Mouse (Mus musculus) spleen, postnatal 4 days (tissue): ENCODE measurements around the gene Ccdc144b.

Experiments
- DNase-seq, 2 experiments: peaks; one replicate each; pipeline ENCODE4 v3.0.0; 2022; ENCODE audit warnings: low spot score in 2 of 2

Gene Ccdc144b

DNA sequence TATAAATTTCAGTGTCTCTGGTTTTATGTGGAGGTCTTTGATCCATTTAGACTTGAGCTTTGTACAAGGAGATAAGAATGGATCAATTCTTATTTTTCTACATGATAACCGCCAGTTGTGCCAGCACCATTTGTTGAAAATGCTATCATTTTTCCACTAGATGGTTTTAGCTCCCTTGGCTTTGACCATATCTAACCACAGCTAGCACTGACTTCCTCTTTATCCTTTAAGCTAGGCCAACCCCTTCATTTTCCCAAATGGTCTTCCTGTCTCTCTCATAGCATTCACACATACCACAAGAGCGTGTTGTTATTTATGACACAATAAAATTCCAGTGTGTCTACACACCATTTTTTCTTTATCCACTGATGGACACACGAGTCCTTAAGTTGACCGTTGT is 23.4 kb downstream of the Ccdc144b start:
- DNase-seq = no peak

DNA sequence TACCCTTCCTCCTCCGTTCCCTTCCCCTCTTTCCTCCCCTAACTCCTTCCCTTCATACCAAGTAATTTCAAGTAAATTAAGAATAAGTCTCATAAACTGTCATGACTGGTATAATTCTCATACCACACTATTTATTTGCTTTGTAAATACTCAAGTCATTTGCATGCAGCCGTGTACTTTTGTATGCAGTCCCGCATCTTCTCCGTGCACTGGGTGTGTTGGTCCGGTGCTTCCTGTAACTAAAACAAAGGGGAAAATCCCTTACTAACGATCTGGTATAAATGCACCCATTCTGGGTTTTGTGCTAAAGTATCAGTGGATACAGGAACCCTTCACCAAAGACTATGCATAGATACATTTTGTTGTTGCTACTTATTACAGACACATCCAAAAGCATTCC is 27.6 kb downstream of the Ccdc144b start:
- DNase-seq = no peak

DNA sequence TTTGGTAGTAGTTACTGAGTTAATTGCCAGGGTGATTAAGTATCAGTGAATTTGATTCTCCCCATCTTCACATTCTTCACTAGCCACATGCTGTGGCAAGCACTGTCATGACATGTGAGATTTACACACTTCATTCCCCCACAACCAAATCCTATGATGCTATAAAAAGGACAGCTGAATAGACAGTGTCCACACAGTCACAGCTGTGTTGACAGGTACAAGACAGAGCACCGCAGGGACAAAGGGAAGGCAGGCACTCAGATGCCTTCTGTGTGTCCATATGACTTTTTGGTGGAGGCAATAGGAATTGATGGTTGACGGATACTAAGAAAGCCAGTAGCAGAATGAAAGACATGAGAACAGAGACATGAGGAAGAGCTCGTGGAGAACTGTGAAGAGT is 42.1 kb downstream of the Ccdc144b start:
- DNase-seq = no peak

DNA sequence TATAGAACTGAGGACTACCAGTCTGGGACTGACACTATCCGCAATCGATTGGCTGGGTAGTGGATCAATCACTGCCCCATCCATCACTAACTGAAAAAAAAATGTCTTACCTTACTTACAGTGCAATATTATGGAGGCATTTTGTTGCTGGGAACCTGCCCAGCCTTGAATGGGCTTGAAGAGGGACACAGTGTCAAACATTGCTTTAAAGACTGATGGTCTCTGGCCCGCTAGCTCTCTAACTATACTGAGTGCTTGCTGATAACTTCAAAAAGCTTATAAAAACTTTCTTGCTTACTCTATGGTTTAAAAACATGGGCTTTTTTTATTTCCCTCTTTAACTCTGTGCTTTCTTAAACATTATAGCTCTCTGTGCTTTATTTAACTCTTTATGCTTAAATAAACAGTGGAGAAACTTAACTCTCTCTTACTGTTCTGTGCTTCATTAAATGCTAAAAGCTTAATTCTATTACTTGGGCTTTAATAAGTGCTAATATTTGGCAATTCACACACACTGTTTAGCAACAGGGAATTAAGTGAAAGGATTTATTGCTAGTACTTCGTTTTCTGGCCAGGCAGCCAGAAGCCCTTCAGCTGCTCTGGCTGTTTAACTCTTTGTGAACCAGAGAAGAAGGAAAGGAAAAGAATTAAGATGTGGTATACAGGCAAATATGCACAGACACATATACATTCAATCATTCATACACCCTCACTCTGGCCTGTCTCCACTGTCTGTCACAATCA is 44.8 kb downstream of the Ccdc144b start:
- DNase-seq = no peak

DNA sequence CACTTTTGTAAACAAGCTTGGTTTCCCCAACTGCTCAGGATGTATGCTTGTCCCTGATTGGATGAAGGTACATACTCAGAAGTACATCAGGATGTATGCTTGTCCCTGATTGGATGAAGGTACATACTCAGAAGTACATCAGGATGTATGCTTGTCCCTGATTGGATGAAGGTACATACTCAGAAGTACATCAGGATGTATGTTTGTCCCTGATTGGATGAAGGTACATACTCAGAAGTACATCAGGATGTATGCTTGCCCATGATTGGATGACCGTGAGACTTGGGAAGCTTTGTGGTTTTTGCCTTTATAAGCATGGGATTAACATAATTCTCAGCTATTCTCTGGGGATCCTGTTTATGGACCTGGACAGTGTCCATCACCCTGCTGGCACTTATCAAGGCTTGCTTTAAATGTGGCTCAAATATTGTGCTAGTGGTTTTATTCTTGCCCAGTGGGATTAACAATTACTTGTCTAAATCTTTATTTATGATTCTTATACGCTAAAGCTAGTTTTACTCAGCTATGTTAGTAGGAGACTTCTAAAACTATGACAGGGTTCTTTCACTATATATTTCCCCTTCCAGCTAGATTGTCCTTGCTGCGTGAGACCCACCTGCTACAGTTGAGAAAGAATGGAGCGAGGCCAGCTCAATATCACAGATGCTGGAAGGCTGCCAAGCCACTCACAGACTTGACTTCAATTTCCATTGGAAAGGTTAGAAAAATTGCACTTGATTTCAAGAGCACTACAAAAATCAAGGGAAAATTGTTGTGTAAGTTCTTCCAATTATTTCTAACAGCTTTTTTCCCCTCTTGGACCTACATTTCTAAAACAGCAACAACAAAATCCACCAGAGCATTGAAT is 49.1 kb downstream of the Ccdc144b start:
- DNase-seq = no peak

DNA sequence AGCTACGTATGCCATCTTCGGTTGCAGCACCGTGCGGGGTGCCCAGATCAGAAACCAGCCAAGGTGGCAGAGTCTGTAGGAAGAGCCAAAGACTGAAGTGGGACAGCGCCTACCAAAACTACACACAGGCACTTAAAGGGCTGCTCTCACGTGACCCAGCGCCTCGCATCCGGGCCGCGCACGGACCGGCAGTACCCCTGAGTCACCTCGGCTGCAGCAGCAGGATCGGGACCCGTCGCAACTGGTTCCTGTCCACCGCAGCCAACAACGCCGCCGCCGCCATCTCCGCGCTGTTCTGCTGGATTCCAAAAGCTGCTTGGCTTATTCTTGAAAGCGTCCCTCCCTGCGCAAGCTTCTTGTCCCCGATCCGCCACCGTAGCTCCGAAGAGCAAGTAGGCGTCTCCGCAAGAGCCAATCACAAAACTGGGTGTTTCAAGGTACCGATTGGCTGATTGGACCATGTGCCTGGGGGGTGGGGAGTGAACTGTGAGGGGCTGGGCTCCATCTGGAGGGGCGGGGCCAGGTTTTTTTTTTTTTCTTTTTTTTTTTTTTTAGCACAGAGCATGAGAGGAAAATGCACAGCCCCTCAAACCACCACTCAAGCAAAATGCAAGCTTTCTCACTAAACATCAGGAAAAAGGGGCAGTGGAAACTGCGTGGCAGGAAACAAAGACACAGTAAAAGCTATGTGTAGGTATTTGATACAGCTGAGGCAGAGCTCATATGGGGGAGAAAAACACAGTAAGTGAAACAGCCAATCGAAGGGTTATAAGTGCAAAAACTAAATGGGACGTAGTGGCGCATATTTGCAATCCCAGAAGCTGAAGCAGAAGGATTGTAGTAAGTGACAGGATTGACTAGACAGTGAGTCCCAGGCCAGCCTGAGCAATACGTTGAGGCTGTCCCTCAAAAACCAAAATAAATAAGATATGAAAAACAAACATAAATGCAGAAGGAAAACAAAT is 52.8 kb downstream of the Ccdc144b start, which contains the start of gene Mccc1:
Mccc1 (minus strand) TSS at position 404 of the 965 bp plus-strand sequence.
- peak; percentile 87 to 92 for DNase-seq

DNA sequence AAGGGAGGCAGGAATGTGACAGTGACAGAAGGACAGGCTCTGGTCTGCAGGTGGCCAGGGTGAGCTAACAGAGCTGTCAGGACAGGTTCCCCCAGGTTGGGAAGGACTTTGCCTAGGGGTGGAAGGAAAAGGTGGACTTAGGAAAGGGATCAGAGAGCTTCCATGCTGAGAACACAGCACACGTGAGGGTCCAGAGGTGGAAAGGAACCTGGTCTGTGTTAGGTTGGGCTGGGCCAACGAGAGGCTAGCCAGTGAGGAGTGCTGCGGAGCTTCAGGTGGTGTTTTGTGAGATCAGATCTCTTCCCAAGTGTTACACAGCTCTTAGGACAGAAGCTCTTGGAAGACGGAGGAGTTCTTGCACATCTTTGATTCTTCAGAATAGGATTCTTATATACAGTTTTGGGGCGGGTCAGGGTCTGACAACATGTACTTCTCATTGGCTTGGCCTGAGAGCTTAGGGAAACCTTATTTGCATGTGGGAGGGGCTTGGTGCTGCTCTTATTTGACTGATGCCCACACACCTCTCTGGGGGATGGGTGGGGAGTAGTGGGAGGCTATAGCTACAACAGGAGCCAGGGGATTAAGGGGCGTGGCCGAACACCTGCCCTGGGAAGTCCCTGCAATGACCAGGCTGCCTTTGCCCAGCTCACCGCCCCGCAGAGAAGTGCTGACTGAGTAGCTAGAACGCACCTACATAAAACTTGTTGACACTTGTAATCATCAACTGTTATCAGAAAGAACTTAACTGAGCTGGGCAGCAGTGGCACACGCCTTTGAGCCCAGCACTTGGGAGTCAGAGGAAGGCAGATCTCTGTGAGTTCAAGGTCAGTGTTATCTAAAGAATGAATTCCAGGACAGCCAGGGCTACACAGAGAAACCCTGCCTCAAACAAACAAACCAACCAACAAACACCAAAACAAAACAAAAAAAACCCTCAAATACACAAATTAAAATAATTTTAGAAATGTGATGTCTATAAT is 58.5 kb downstream of the Ccdc144b start:
- DNase-seq = no peak

DNA sequence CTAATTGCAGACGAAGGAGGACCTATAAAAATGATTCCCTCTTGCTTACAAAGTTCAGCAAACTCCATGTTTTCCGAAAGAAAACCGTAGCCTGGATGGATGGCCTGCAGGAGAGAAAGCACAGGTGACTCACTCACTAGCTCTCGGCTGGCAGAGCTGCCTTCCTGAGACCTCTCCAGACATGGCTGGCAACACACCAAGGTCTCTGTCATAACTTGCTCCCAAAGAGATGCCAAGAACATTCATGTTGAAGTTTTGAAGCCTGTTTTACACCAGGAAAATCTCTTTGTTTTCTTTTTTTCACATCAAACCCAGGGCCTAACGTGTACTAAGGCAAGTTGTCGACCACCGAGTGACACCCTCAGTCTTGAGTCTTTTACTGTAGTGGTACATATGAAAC is 62.6 kb downstream of the Ccdc144b start:
- DNase-seq = no peak

DNA sequence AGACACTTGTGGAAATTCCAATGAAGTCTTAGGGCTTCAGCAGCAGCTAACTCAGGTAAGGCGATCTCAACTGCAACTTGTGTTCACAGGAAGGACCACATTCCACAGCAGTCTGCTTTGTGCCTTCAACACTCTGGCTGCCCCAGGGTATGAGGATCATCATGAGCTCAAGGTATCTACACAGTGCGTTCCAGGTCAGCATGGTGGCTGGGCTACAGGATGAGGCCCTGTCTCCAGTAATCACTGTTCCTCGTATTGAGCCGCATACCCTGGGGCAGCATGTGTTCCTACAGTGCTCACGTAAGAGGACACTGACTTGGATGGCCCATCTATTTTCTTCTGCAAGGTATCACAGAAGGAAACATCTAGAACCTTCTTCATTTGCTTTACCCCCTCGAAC is 65.3 kb downstream of the Ccdc144b start:
- no peak for DNase-seq

DNA sequence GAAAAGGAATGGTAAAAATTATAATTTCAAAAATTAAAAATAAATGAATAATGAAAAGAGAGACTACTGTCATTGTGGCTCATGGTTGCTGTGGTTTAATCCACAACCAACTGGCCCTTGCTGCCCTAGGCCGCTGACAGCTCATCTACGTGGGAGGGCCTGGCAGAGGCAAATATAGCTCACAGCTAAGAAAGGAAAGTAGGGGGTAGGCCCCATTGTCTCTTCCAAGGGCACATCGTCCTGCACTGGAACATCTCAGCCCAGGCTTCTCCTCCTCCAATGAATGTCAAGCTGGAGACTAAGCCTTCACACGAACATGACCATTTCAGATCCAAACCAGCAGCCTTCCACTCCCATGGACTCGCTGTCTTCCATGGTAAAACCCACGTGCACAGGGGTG is 67.1 kb downstream of the Ccdc144b start:
- DNase-seq = no peak

DNA sequence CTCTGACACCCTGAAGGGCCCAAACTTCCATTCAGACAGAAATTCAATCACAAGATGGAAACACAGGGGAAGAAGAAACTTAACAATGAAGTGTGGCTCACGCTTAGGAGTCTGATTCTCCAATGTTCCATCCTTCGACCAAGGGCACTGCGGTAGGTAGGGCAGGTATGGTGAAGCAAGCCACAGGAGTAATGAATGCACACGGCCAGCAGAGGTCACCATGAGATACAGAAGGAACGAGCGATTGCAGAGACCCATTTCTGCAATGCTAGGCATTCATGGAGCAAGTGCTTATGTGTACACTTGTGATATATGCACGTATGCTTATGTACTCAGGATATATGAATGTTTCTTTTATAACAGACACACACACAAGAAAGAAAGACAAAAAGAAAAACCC is 79.8 kb downstream of the Ccdc144b start:
- DNase-seq = peak in 1 of 2 experiments; percentile 33

DNA sequence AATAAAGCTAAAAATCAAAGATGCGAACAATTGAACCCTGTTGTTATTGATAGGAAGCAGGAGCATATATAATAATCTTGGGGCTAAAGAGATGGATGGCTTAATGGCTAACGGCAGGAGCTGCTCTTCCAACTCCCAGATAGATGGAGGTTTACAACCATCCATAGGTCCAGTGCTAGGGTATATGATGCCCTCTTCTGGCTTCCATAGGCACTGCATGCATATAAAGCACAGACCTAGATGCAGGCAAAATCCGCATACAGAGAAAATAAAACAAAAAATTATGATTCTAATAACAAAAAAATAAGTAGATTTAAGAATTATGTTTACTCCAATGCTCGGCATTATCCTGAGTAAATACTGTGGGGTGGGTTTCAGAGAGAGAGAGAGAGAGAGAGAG is 80.4 kb downstream of the Ccdc144b start:
- peak in 1 of 2 experiments; percentile 31 for DNase-seq

DNA sequence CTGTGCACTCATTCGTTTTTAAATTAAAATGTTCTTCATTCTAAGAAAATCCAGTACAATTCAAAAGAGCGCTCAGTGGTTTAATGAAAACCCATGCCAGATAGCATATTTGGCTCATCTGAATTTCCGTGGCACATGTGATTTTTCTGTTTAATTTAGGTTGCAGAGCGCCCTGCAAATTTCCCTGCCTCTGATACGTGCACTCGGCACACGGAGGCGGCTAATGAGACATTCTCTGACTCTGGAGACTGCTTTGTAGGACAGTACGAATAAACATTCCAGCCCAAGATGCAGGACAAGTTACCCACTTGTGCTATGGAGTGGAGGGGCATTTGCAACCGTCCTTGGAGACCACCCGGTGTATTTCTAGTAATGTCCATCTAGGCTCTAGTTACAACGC is 82.2 kb downstream of the Ccdc144b start:
- no peak for DNase-seq

DNA sequence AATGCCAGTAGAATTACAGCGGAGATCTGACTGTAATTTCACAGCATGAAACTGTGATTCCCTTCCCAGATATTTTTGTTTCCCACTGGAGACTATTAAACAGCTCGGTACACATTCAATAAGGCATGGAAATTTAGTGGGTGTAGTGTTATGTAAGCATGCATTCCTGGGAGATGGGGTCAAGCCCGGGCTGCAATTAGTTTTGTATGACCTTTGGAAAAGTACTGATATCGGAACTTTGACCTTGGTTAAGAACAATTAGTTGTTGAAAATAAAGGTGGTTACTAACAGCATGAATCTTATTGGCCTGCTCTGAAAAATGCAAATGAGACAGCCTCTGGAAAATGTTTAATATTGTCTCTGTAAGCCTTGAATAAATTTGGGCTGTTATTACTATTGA is 82.9 kb downstream of the Ccdc144b start:
- DNase-seq = no peak

DNA sequence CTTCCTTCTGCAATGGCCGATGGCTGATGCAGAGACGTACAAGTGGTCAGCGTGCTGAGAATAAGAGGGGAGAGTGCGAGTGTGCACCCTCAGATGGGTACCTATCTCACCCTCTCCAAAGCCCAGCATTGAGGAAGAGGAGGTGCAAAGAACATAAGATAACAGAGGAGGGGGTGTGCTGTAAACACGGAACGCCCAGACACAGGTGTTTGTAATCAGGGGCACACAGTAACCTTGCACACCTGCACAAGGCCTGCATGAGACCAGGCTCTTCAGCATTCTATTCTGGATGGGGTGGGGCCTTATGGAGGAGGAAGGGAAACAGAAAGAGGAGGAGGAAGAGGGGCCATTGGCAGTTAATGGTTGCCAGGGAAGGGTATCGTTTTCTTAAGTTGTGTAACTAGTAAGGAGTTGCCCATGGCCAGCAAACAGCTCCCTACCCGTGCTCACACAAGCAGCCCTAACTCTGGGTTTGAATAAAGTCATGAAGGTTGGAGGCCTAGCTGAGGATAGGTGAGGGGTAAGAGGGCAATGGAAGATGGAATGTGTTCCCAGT is 85.9 kb downstream of the Ccdc144b start:
- DNase-seq = no peak

DNA sequence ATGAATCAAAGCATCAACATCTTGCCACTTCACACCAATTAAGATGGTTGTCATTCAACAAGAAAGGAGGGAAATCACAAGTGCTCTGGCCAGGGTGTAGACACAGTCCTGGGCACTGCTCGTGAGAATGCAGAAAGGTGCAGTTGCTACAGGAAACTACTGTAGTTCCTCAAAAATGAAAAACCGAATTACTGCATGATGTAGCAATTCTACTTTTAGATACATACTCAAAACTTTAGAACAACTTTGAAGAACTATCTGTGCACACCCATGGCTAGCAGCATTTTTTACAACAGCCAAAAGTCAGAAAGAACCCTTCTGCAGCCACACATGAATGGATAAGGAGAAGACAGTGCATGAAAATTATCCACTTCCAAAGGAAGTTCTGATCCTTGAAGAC is 86.9 kb downstream of the Ccdc144b start:
- DNase-seq = no peak

DNA sequence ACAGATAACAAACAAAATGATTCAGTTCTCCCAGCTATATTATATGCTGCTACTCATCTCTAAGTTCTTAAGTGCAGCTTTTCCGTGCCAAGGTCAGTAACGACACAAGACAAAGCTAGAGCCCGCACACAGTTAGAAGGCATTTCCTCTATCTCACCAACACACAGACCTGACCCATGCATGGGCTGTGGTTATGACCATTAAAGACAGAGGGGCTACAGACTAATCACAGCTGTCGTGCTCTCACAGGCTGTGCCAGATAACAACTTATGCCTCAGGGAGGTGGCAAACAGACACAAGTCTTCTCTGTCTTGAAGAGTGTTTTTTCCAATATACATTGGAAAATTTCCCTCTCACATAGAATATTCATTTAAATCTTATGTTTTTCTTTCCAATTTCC is 88.4 kb downstream of the Ccdc144b start:
- DNase-seq = no peak

DNA sequence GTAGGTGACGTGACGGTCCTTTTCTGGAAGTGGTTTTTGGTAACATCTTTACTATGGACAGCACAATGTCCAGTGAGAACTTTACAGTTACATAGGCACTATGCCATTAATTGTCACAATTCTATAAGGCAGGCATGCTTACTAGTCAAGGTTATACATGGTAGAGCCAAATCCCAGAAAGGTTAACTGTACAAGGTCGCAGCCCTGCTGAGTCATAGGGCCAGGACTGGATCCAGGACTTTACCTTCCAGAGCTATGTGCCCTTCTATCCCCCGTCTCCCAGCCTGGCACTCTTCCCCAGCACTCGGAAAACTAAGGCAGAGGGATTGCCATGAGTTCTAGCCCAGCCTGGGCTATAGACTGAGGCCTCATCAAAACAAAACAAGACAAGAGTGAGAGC is 89.4 kb downstream of the Ccdc144b start:
- no peak for DNase-seq

DNA sequence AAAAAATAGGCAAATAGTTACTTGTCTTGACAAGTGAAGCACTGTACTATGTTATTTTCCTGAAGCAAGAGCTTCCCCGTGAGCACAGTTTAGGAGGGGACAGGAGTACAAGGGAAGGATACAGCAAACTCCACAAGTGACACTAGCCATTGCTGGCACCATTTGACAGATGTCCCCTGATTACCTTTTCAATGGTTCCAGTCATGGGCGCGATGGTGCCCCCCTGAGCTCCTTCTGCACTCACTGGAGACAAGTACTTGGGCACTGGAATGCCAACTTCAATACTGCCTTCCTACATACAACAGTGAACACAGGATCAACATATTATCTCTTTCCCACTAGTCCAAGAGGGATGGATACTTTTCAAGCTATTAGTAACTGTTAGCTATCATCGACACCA is 89.9 kb downstream of the Ccdc144b start:
- DNase-seq = no peak

DNA sequence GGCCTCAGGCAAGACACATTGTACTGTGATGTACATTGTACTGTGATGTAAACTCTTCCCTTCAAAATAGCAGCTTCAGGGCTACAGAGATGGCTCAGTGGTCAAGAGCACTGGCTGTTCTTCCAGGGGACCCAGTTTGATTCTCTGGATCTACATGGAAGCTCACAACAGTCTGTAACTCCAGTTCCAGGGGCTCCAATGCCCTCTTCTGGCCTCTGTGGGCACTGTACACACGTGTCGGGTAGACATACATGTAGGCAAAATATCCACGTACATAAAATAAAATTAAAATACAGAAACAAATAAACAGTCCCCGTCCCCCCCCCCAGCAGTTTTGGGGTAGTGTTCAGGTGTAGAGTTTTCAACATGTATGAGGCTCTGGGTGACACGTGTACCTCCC is 90.4 kb downstream of the Ccdc144b start:
- no peak for DNase-seq
